Mouse (Mus musculus) intestine, embryonic 15.5 days (tissue): Measurements from ENCODE around the gene Hmox1. TPM values are rescaled to one million over a fixed set of nuclear protein-coding genes. Genes with fewer than 3 reads are reported as not detected.

Experiments used
- ATAC-seq: fragments of 200-750 bp; cut with Nextera tagmentation; 2 replicates; pipeline ENCODE4 v1.8.0; 2017; ENCODE audit warnings: moderate TSS enrichment, moderate library complexity
- H3K27ac ChIP-seq: fragments of 300-500 bp; sonication (generic); 2 replicates; pipeline ENCODE4 v1.5.1; 2015; ENCODE audit warnings: mild to moderate bottlenecking, inconsistent platforms
- H3K27me3 ChIP-seq: fragments of 300-500 bp; sonication (generic); replicated peaks from 2 replicates; pipeline ENCODE4 v1.6.1; 2015; ENCODE audit warnings: inconsistent platforms
- H3K36me3 ChIP-seq: fragments of 300-500 bp; sonication (generic); 2 replicates; pipeline ENCODE4 v1.6.1; 2015; ENCODE audit warnings: inconsistent platforms
- H3K4me1 ChIP-seq: fragments of 300-500 bp; sonication (generic); replicated peaks from 2 replicates; pipeline ENCODE4 v1.6.1; 2015; ENCODE audit warnings: inconsistent platforms
- H3K4me2 ChIP-seq: fragments of 300-500 bp; sonication (generic); replicated peaks from 2 replicates; pipeline ENCODE4 v1.6.1; 2015; ENCODE audit warnings: mild to moderate bottlenecking, inconsistent platforms
- H3K4me3 ChIP-seq: fragments of 300-500 bp; sonication (generic); replicated peaks from 2 replicates; pipeline ENCODE4 v1.5.1; 2015; ENCODE audit warnings: inconsistent platforms
- H3K9ac ChIP-seq: fragments of 300-500 bp; sonication (generic); 2 replicates; pipeline ENCODE4 v1.6.1; 2015; ENCODE audit warnings: inconsistent platforms
- H3K9me3 ChIP-seq: fragments of 300-500 bp; sonication (generic); 2 replicates; pipeline ENCODE4 v1.6.1; 2016; ENCODE audit warnings: inconsistent platforms
- WGBS: fragments of 180-500 bp; shearing (Covaris S2); methylation state at CpG from one replicate; pipeline ENCODE4 v1.1.7; 2015; 5-methylcytosine and 5-hydroxymethylcytosine counted together
- polyA plus RNA-seq: library from polyadenylated mRNA; unstranded; fragments of >200 nt; fragmentation: Nextera tagmentation; extraction: Ambion mirVana; gene quantifications from 2 replicates; pipeline ENCODE4 v1.2.1, GENCODE M21; 2015

Hmox1 gene
- polyA plus RNA-seq, 1 experiment from 2014 or later: 17.8 TPM

DNA sequence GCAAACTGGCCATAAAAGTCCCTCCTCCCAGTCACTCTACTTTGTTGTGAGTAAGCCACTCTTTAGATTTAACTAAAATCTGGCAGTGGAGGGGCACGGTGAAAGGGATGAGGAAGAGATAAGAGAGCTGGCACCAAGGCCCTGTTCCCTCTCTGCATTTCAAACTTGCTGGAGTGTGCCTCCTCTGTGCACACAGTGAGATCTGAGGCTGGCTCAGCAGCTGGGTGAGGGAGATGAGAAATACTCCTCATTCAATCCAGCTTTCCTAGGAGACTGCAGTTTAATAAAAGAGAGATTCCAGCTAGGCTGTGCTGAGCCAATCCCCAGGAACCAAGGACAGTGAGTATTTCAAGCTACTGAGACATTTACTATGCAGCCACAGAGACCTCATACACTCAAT is 42.3 kb downstream of the Hmox1 start:
- no peak overlapping the region for H3K27ac ChIP-seq
- WGBS: 41% methylated on average over 1 of the region's 1 CpGs

DNA sequence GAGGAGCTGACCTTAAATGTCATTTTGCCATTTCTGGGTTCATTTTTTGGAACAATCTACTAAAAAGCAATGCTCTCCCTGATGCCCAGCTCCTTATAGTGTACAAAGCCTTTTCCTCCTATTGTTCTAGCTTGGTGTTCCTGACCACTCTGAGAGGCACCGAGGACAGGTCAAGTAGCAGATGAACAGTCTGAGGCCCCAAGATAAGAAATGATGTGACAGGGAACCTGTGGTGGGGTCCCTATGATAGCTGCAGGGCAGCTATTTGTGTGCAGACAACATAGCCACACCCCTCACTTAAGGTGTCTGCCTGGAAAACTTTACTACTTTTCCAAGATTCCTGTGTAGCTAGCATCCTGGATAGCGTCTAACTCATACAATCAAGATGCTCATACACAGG is 42.8 kb downstream of the Hmox1 start:
- H3K27ac ChIP-seq: no peak overlapping the region
- H3K4me1 ChIP-seq: peaks cover 3% of the 10 kb centered on the region; the same call in 1 of the 2 replicates
- 74% methylated on average over 2 of the region's 2 CpGs for WGBS
- H3K4me2 ChIP-seq: no peak overlapping the region
- H3K27me3 ChIP-seq: no peaks in the 10 kb centered on the region
- H3K9ac ChIP-seq: no peak overlapping the region
- ATAC-seq: no peak
- H3K36me3 ChIP-seq: no peaks in the 10 kb centered on the region
- H3K4me3 ChIP-seq: no peak overlapping the region
- H3K9me3 ChIP-seq: no peaks in the 10 kb centered on the region

More for the DNA sequence above, 42.3 kb downstream of the Hmox1 start:
- H3K4me1 ChIP-seq: peaks cover 3% of the 10 kb centered on the region; the same call in 1 of the 2 replicates
- H3K9me3 ChIP-seq: no peaks in the 10 kb centered on the region
- H3K4me2 ChIP-seq: no peak overlapping the region
- H3K36me3 ChIP-seq: no peaks in the 10 kb centered on the region
- no peak overlapping the region for H3K4me3 ChIP-seq
- no peak overlapping the region for H3K9ac ChIP-seq
- no peaks in the 10 kb centered on the region for H3K27me3 ChIP-seq
- ATAC-seq: no peak

DNA sequence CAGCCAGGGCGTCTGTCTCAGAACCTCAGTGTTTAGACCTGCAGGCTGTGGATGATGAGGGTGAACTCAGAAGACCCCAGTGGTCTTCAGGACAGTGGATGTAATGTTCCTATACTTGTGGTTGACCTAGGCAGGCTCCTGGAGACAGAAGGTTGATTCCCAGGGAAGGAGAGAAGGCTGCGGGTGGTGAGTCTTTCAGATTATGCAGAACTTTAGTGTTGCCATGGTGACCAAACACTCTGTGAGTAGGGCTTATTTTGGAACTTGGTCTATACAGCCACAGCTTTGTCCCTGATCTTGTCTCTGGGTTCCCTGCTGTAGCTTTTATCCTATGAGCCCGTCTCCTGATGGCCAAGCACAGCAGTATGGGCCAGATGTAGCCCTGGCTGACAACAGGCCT is 44.1 kb downstream of the Hmox1 start:
- Histone ChIP-seq H3K4me1 (peaks cover 3% of the 10 kb centered on the region; the same call in 1 of the 2 replicates), H3K9me3 (no peaks in the 10 kb centered on the region), H3K4me2 (no peak overlapping the region), H3K27ac (no peak overlapping the region), H3K36me3 (no peaks in the 10 kb centered on the region), H3K4me3 (no peak overlapping the region), H3K27me3 (no peaks in the 10 kb centered on the region), H3K9ac (no peak overlapping the region)
- no peak for ATAC-seq
- 87% methylated on average over 3 of the region's 3 CpGs for WGBS

Other genes with a start within 250 kb of the Hmox1 start
- 76.3 and 79.9 TPM in 2 replicates for gene Isx, start 220.4 kb upstream of the Hmox1 start, polyA plus RNA-seq
- gene Hmgxb4, start 100.3 kb upstream of the Hmox1 start, polyA plus RNA-seq: 28.9 and 29.7 TPM in 2 replicates
- 32.6 and 33.5 TPM in 2 replicates for gene Tom1, start 59.9 kb upstream of the Hmox1 start, polyA plus RNA-seq
- 128 and 132 TPM in 2 replicates for gene Mcm5, start 15.9 kb downstream of the Hmox1 start, polyA plus RNA-seq
- gene Rasd2, start 120.3 kb downstream of the Hmox1 start, polyA plus RNA-seq: 1.5 and 2.5 TPM in 2 replicates